Mouse (Mus musculus) cerebellum, adult 2 months (tissue): ENCODE data around the gene Lin7c. TPM values are rescaled to one million over a fixed set of nuclear protein-coding genes. Genes with fewer than 3 reads are reported as not detected.

ENCODE experiments used
- DNase-seq, 2 experiments: peaks; one replicate each; pipeline ENCODE4 v3.0.0; 2021
- H3K27ac ChIP-seq: fragments of 200-500 bp; 2 replicates; pipeline ENCODE4 v1.5.1; 2012; ENCODE audit warnings: low read length, control low read depth, inconsistent platforms; ENCODE audit not compliant: insufficient read depth
- H3K27me3 ChIP-seq: fragments of 200-500 bp; 2 replicates; pipeline ENCODE4 v1.6.1; 2012; ENCODE audit warnings: inconsistent platforms, mild to moderate bottlenecking, low read length, moderate library complexity; ENCODE audit not compliant: control insufficient read depth, insufficient read depth
- H3K4me1 ChIP-seq: fragments of 200-500 bp; 2 replicates; pipeline ENCODE4 v1.6.1; 2011; ENCODE audit warnings: low read length; ENCODE audit not compliant: control insufficient read depth, insufficient read depth
- H3K4me3 ChIP-seq: fragments of 200-500 bp; replicated peaks from 2 replicates; pipeline ENCODE3; 2011; ENCODE audit warnings: mild to moderate bottlenecking, low read depth, low read length, control low read depth; ENCODE audit not compliant: insufficient read depth
- CTCF ChIP-seq: fragments of 200-500 bp; IDR thresholded peaks from 2 replicates; pipeline ENCODE4 v1.5.1; 2011; ENCODE audit warnings: low read depth, mild to moderate bottlenecking, control low read depth, low read length, moderate library complexity, borderline replicate concordance; ENCODE audit not compliant: insufficient read depth
- POLR2A ChIP-seq: fragments of 200-500 bp; IDR thresholded peaks from 2 replicates; pipeline ENCODE4 v1.6.1; 2011; ENCODE audit warnings: low read length, control low read depth, borderline replicate concordance; ENCODE audit not compliant: insufficient read depth
- WGBS: fragments of 180-500 bp; shearing (Covaris S2); methylation state at CpG from one replicate; pipeline ENCODE4 v1.1.7; 2018; 5-methylcytosine and 5-hydroxymethylcytosine counted together
- polyA plus RNA-seq: library from polyadenylated mRNA; depleted of rRNA; stranded (reverse); fragments of >200 nt; gene quantifications from 2 replicates; pipeline ENCODE4 v1.2.3, GENCODE M21; 2012

Gene Lin7c
- polyA plus RNA-seq, 1 experiment = 35.5 TPM

DNA sequence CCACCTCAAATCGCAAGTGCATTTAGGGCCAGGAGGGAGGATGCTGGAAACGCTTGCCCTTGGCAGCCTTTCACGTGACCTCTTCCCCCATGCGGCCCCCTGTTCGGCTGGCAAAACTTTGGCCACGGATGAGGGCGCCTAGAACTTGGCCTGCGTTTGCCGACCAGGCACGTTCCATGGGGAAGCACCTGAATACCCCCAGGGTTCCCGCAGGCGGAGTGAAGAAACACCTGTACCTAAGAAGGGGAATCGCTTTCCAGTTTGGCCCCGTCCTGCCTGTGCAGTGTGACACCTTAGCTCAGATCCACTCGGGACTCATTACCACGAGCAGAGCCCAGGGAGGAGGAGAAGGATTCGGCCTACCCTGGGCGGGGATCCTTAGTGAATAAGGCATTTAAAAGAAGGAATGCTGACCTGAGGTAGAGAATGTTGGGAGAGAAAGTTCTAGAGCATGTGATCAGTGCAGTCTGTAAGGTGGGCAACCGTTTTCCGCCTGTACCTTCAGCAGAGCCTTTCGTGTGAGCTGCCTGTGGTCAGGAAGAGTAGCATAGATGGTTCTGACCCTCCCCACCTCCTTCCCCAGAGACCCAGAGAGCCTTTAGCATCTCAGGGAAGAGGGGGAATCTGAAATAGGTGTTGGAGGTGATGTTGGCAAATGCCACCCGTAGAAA lies 28.1 kb downstream of the Lin7c start:
- Histone ChIP-seq H3K4me1 (peaks cover 6% of the 10 kb centered on the region; the same call in 1 of the 2 replicates), H3K27me3 (no peaks in the 10 kb centered on the region), H3K27ac (peak overlapping the region; percentile 6; the same call in 1 of the 2 replicates), H3K4me3 (peak overlapping the region; percentile 66)
- WGBS = 6% methylated on average over 22 of the region's 22 CpGs
- peak; percentile 49 to 53 for DNase-seq
- TF ChIP-seq CTCF = no peak
- no peak for TF ChIP-seq POLR2A

DNA sequence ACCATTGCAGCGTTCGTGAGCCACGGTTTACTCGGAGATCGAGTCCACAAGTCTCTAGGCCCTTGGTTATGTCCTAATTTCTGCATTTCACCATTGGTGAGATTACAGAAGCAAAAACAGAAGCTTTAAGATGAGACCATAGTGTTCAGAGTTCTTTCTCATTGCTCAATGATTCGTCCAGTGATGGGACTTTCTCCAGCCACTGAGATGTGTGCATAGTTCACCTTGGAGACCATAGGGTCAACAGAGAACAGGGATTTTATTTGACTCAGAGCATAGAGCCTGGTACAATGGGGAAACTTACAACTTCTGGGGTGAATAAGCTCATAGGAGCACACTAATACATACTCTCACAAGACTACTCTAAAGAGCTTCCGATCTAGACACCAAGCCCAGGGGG lies 29.8 kb downstream of the Lin7c start:
- Histone ChIP-seq H3K4me1 (peaks cover 6% of the 10 kb centered on the region; the same call in 1 of the 2 replicates), H3K27ac (no peak overlapping the region), H3K27me3 (no peaks in the 10 kb centered on the region), H3K4me3 (peak overlapping the region; percentile 21)
- no peak for TF ChIP-seq CTCF
- TF ChIP-seq POLR2A = no peak
- no peak for DNase-seq
- 65% methylated on average over 7 of the region's 7 CpGs for WGBS

DNA sequence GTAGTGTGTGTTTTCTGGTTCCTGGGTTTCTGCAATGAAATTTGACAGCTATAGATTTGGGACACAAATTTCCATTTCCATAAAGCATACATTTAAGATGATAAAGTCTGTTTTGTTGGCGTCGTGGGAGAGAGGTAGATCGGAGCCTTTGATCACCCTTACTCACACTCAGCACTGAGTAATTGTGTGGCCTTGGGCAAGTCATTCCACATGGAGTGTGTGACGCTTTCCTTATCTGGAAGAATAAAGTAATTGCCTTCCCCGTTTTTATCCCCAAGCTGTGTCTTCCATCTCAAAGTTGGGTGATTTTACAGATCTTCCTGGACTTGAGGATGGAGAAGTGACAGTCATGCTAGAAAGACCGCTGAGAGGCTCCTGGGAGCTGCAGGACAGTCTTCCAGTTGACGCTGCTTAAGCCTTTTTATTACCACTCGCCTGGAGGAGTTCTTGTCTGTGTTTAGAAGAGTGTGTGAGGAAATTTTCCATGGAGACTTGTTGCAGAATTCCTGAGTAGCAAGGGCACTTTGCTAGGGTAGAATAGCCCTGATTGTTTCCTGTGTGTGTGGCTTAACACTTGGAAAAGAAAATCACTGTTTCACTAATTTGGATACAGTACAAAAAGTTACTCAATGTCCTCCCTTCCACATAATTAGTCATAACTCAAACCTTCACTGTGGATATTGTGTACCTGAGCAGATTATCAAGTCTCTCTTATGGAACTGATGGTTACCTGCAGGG lies 30.8 kb downstream of the Lin7c start:
- WGBS = 82% methylated on average over 8 of the region's 8 CpGs
- TF ChIP-seq CTCF (no peak), POLR2A (no peak)

DNA sequence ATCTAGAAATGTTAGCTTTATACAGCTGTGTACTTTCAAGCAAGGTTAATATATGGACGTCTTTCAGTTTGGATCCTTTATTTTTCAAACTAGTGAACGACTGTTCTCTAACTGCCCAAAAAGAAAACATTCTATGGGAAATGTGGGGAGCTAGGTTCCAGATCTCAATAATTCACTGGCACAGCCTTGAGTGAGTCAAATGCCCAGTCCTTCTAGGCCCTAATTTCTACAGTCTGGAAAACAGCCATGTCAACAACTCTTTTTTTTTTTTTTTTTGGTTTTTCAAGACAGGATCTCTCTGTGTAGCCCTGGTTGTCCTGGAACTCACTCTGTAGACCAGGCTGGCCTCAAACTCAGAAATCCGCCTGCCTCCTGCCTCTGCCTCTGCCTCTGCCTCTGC lies 31.7 kb downstream of the Lin7c start:
- no peak overlapping the region for H3K4me3 ChIP-seq
- WGBS = 86% methylated on average over 3 of the region's 3 CpGs
- TF ChIP-seq CTCF (no peak), POLR2A (no peak)
- no peak for DNase-seq
- no peaks in the 10 kb centered on the region for H3K27me3 ChIP-seq
- H3K4me1 ChIP-seq = peaks cover 6% of the 10 kb centered on the region; the same call in 1 of the 2 replicates
- H3K27ac ChIP-seq = no peak overlapping the region

More for the DNA sequence above, 30.8 kb downstream of the Lin7c start:
- no peaks in the 10 kb centered on the region for H3K27me3 ChIP-seq
- H3K27ac ChIP-seq = no peak overlapping the region
- peaks cover 6% of the 10 kb centered on the region; the same call in 1 of the 2 replicates for H3K4me1 ChIP-seq
- no peak for DNase-seq
- no peak overlapping the region for H3K4me3 ChIP-seq

DNA sequence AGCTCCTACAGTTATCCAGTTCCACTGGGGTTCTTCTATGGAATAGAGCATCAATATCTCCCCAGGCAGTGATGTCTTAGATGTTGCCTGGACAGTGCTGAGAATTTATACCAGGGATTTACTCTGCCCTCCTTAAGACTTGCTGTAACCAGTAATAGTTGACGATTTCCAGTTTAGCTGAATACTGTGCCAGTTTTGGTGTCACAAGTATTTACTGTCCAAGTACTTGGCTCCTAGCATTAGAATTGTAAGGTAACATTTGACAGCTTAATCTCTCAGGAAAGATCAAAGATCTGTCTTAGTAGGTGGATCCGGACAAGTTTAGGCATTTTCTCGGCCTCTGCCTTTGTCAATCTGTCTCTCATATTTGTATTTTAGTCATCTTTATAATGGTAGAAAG lies 32.4 kb downstream of the Lin7c start:
- Histone ChIP-seq H3K27me3 (no peaks in the 10 kb centered on the region), H3K4me3 (no peak overlapping the region), H3K4me1 (peaks cover 6% of the 10 kb centered on the region; the same call in 1 of the 2 replicates), H3K27ac (no peak overlapping the region)
- 38% methylated on average over 3 of the region's 3 CpGs for WGBS
- TF ChIP-seq CTCF (no peak), POLR2A (no peak)
- no peak for DNase-seq

DNA sequence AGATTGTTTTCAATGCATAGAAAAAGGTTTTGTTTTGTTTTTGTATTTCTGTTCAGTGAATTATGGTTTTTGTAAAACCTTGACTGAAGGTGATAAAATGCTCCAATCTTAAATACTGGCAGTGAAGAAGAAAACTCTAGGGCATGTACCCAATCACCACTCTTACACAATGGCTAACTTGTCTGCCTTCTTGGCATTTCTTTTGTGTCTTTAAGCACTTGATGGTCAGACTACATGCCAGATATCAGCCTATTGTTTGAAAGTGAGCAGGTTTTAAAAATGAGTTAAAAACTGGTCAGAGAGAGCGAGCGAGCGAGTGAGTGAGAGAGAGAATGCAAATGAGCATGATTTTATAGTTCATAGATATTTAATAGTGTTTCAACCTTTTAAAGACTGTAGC lies 33.3 kb downstream of the Lin7c start:
- WGBS = 96% methylated on average over 3 of the region's 3 CpGs
- Histone ChIP-seq H3K27ac (no peak overlapping the region), H3K4me1 (peaks cover 8% of the 10 kb centered on the region; the same call in 1 of the 2 replicates), H3K4me3 (no peak overlapping the region), H3K27me3 (no peaks in the 10 kb centered on the region)
- DNase-seq = no peak
- TF ChIP-seq CTCF = no peak
- TF ChIP-seq POLR2A = no peak

DNA sequence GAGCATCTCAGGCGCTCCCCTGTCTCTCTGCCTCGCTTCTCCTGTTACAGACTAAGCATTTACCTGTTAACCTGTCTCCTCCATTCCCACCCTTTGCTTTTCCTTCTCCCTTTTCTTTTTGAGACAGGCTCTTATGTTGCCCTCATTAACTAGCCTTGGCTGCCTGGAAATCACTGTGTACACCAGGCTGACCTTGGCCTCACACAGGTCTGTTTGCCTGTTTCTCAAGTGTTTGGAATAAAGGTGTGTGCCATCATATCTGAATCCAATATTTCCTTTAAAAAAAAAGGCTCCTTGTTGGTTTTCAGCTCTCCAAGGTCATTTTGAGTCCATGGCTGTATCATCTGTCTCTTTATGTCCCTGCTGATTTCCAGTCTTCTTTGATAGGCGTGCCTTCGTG lies 36.3 kb downstream of the Lin7c start:
- 92% methylated on average over 4 of the region's 4 CpGs for whole genome bisulfite sequencing
- H3K27ac ChIP-seq = no peak overlapping the region
- H3K27me3 ChIP-seq = no peaks in the 10 kb centered on the region
- no peak for DNase-seq
- H3K4me1 ChIP-seq = peaks cover 15% of the 10 kb centered on the region
- no peak overlapping the region for H3K4me3 ChIP-seq
- TF ChIP-seq POLR2A (no peak), CTCF (no peak)
